Mouse (Mus musculus): ENCODE data around the gene AI464131.

GRCm38 (mm10) chr4:41495076-41495475 lies 7.8 kb downstream of the AI464131 start:
- TF ChIP-seq POLR2A (IDR thresholded peaks at IDR 0.05; ENCODE audit: extremely low read depth, insufficient read depth, low read length): no peak
- TF ChIP-seq CTCF (IDR thresholded peaks at IDR 0.05; ENCODE audit: extremely low read depth, insufficient read depth, low read length): no peak

Data from cortical plate, adult 2 months (tissue).